Mouse (Mus musculus) heart, embryonic 14.5 days (tissue): ENCODE results near the gene Farp2. TPM values are rescaled to one million over a fixed set of nuclear protein-coding genes. Genes with fewer than 3 reads are reported as not detected.

Source experiments
- ATAC-seq: fragments of 200-750 bp; cut with Nextera tagmentation; 2 replicates; pipeline ENCODE4 v1.8.0; 2017; ENCODE audit warnings: low read depth, moderate TSS enrichment; ENCODE audit not compliant: insufficient number of reproducible peaks, insufficient read depth, low FRiP score
- H3K27ac ChIP-seq, 2 experiments: fragments of 200-500 bp in 1 of 2; fragments of 300-500 bp in 1 of 2; sonication (generic) in 1 of 2; replicated peaks in 1 of 2; 2 replicates each; pipeline ENCODE4 v1.5.1; 2012 to 2014; ENCODE audit warnings: low read depth in 2 of 2, low read length in 2 of 2, control low read depth in 1 of 2, mild to moderate bottlenecking in 1 of 2, mixed read lengths in 1 of 2; ENCODE audit not compliant: control insufficient read depth in 1 of 2, insufficient read depth in 1 of 2
- H3K27me3 ChIP-seq: fragments of 300-500 bp; sonication (generic); 2 replicates; pipeline ENCODE4 v1.6.1; 2014; ENCODE audit warnings: mild to moderate bottlenecking, low read length, control low read depth; ENCODE audit not compliant: control insufficient read depth, insufficient read depth
- H3K36me3 ChIP-seq: fragments of 300-500 bp; sonication (generic); 2 replicates; pipeline ENCODE4 v1.6.1; 2014; ENCODE audit warnings: mild to moderate bottlenecking, control low read depth, low read length, mixed read lengths; ENCODE audit not compliant: control insufficient read depth, insufficient read depth
- H3K4me1 ChIP-seq, 2 experiments: fragments of 200-500 bp in 1 of 2; fragments of 300-500 bp in 1 of 2; sonication (generic) in 1 of 2; 2 replicates each; pipeline ENCODE4 v1.6.1; 2012 to 2014; ENCODE audit warnings: low read length in 2 of 2, control low read depth in 1 of 2, mixed read lengths in 1 of 2; ENCODE audit not compliant: control insufficient read depth in 2 of 2, insufficient read depth in 2 of 2
- H3K4me2 ChIP-seq: fragments of 300-500 bp; sonication (generic); 2 replicates; pipeline ENCODE4 v1.6.1; 2014; ENCODE audit warnings: mild to moderate bottlenecking, low read length
- H3K4me3 ChIP-seq, 2 experiments: fragments of 200-500 bp in 1 of 2; fragments of 300-500 bp in 1 of 2; sonication (generic) in 1 of 2; 2 replicates each; pipeline ENCODE4 v1.5.1; 2012 to 2014; ENCODE audit warnings: low read length in 2 of 2, mild to moderate bottlenecking in 2 of 2, control low read depth in 1 of 2, low read depth in 1 of 2, moderate library complexity in 1 of 2; ENCODE audit not compliant: control insufficient read depth in 1 of 2, insufficient read depth in 1 of 2
- H3K9ac ChIP-seq: fragments of 300-500 bp; sonication (generic); 2 replicates; pipeline ENCODE4 v1.6.1; 2014; ENCODE audit warnings: mild to moderate bottlenecking, low read length
- H3K9me3 ChIP-seq: fragments of 300-500 bp; sonication (generic); 2 replicates; pipeline ENCODE4 v1.6.1; 2016; ENCODE audit warnings: low read length, control low read depth; ENCODE audit not compliant: control insufficient read depth
- WGBS: fragments of 180-500 bp; shearing (Covaris S2); extraction: QIAGEN DNeasy Blood & Tissue Kit; methylation state at CpG from one replicate; pipeline ENCODE4 v1.1.7; 2014; 5-methylcytosine and 5-hydroxymethylcytosine counted together
- polyA plus RNA-seq: library from polyadenylated mRNA; unstranded; fragments of >200 nt; fragmentation: Nextera tagmentation; extraction: Ambion mirVana; gene quantifications from 2 replicates; pipeline ENCODE4 v1.2.1, GENCODE M21; 2014

Gene Farp2
- 4.2 and 5.0 TPM in 2 replicates for polyA plus RNA-seq

DNA sequence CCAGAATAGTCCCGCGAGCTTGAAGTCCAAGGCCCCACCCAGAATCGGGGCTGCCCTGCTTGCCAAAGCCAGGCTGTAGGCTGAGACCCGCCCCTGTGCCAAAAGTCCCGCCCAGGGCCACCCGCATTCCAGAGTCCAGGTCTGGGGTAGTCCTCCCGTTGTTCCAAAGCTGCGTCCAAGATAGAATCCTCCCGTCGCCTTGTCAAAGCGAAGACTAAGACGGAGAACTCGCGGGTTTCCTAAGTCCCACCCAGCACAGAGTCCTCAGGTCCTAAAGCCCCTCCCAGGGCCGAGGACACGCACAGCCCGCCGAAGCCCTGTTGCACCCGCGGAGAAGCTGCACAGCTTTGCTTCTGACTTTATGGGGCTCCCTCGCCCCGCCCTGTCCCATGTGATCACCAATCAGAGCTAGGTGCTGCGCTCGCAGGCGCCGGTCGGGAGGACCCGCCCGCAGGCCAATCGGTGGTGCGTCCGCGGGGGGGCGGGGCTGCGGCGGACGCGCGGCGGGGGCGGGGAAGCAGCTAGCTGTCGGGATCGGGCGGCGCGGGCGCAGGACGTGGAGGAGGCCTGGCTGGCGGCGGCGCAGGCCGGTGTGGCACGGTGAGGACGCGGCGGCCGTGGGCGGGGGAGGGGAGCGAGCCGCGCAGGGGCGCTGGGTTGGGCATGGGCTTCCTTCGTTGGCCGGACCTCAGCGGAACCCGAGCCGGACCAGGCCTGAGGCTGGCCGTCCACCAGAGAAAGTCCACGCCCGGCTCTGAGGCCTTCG lies at the start of gene Farp2:
Gene Farp2, plus strand, starts transcription at position 495 of the 766 bp plus-strand sequence.
- peak within 1 kb of the TSS; percentile 72 to 75 for H3K4me3 ChIP-seq
- peak within 1 kb of the TSS; percentile 88 for H3K9ac ChIP-seq
- no peaks in the 10 kb centered on the region for H3K9me3 ChIP-seq
- H3K4me2 ChIP-seq: peak within 1 kb of the TSS; percentile 89
- ATAC-seq: peak; percentile 97
- peak within 1 kb of the TSS; percentile 55 to 70 for H3K27ac ChIP-seq
- no peaks in the 10 kb centered on the region for H3K27me3 ChIP-seq
- peaks cover 32% of the 10 kb centered on the region for H3K36me3 ChIP-seq
- under 1% methylated on average over 63 of the region's 71 CpGs for WGBS
- H3K4me1 ChIP-seq: peaks cover 7 to 13% of the 10 kb centered on the region in 2 experiments; a peak in 3 of 4 replicates

DNA sequence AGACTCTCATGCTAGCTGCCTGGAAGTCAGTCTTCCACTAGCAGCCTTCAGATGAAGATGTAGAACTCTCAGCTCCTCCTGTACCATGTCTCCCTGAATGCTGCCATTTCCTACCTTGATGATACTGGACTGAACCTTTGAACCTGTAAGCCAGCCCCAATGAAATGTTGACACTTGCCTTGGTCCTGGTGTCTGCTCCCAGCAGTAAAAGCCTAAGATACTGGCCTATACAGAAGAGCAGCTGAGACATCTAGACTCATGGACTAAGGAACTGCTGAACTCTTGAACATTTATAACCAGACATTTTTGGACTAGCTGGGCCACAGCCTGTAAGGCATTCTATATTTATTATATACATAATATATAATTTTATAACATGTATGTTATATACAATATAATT lies 46.8 kb upstream of the Farp2 start:
- H3K9me3 ChIP-seq: no peaks in the 10 kb centered on the region
- no peak for ATAC-seq
- no peaks in the 10 kb centered on the region for H3K4me1 ChIP-seq
- no peaks in the 10 kb centered on the region for H3K36me3 ChIP-seq
- H3K27ac ChIP-seq: no peak overlapping the region
- H3K27me3 ChIP-seq: no peaks in the 10 kb centered on the region
- no peak overlapping the region for H3K4me3 ChIP-seq
- H3K9ac ChIP-seq: no peak overlapping the region
- H3K4me2 ChIP-seq: no peak overlapping the region

DNA sequence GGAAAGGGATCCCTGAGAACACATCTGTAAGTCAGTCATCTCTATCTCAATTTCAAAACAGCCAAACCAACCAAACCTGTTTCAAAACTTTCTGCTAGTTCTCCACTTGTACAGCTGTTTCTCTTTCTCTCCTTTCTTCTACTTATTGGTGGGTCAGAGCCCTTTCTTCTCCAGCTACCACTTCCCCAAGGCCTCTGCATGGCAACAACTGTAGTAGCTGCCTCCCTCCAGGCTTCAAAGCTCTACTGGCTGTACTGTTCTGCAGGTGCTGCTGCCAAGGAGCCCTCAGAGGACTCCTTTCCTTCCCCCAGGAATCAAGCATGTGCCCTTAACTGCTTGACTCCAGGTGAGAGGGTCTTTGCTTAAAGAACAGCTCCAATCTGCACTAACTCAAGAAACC lies 46.1 kb upstream of the Farp2 start:
- H3K4me3 ChIP-seq: no peak overlapping the region
- no peak for ATAC-seq
- no peaks in the 10 kb centered on the region for H3K27me3 ChIP-seq
- H3K36me3 ChIP-seq: no peaks in the 10 kb centered on the region
- H3K4me1 ChIP-seq: no peaks in the 10 kb centered on the region
- no peak overlapping the region for H3K27ac ChIP-seq
- no peak overlapping the region for H3K9ac ChIP-seq
- no peak overlapping the region for H3K4me2 ChIP-seq
- no peaks in the 10 kb centered on the region for H3K9me3 ChIP-seq

DNA sequence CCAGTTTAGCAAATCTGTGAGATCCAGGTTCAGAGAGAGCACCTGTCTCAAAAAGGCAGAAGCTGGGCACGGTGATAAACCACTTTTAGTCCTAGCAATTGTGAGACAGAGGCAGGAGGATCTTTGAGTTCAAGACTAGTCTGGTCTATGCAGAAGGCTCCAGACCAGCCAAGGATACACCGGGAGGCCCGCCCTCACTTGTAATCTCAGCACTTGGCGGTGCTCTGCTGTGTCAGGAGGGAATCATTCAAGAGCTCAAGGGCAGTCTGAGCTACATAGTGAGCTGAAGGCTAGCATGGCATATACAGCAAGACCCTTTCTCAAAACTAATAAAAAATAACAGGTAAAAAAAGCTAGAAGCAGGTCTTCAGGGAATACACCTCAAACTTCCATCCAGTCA lies 43.3 kb upstream of the Farp2 start:
- Histone ChIP-seq H3K27me3 (no peaks in the 10 kb centered on the region), H3K4me3 (no peak overlapping the region), H3K4me1 (no peaks in the 10 kb centered on the region), H3K9me3 (no peaks in the 10 kb centered on the region), H3K27ac (no peak overlapping the region), H3K36me3 (no peaks in the 10 kb centered on the region), H3K9ac (no peak overlapping the region), H3K4me2 (no peak overlapping the region)
- WGBS: 65% methylated on average over 4 of the region's 4 CpGs
- ATAC-seq: no peak

DNA sequence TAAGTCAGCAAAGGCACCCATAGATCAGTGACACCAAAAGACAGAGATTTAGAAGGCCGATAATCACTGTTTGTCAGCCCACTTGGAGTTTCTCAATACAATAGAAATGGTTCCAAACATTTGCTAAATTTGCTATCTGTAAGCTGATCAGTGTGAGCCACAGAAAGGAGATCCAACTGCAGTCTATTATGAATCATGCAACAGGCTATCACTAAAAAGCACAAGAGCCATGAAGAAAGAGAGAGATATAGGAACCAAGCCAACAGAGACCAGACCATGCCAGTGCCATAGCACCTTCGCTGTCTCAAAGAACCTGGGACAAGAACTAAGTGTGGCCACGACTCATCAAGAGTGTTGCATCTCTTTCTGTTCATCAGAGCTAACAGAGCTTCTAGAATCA lies 36.2 kb upstream of the Farp2 start:
- WGBS: 95% methylated on average over 3 of the region's 3 CpGs
- ATAC-seq: no peak
- no peak overlapping the region for H3K4me2 ChIP-seq

DNA sequence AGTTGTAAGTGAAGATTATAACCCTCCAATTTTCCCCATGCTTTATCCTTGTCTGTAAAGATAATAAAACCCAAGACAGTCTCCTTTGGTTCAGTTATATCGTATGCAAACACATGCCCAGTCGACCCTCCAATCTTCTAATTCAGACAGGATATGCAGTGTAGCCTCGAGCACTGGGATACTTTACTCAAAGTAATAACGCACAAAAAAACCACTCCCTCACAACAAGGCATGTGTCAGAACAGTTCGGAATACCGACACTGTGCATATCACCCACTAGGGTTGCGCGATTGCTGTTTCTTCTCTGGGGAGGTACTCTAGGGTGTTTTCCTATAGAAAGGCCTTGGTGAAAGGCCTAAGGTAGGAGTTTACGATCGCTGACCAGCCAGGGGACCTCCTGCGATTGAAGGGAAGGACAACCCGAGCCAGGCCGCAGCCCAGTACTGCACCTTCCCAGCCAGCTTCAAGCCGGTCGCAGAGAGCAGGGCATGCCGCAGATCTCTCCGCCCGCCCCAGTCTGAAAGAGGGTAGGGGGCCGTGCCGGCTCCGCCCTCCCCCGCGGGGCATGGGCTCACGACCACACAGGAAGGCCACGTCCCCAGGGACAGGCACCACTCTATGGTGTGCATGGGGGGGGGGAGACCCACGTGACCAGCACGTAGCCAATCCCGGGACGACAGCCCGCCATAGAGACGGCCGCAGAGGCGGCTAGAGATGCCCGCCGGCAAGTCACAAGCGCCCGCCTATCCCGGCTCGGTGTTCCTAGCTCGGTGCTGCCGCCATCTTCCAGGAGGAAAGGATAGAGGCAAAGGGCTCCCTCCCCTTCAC lies 33.9 kb upstream of the Farp2 start:
- Histone ChIP-seq H3K9me3 (no peaks in the 10 kb centered on the region), H3K27ac (peak overlapping the region; percentile 94 to 98), H3K9ac (peak overlapping the region; percentile 73), H3K4me1 (peaks cover 0 to 22% of the 10 kb centered on the region in 2 experiments; a peak in 2 of 4 replicates), H3K36me3 (0 out of 2 replicates have a peak, but pooled peaks cover 4% of the 10 kb centered on the region), H3K27me3 (no peaks in the 10 kb centered on the region), H3K4me2 (peak overlapping the region; percentile 65), H3K4me3 (peak overlapping the region; percentile 69 to 82)
- ATAC-seq: peak; percentile 99
- WGBS: under 1% methylated on average over 40 of the region's 41 CpGs

More for the DNA sequence above, 36.2 kb upstream of the Farp2 start:
- no peak overlapping the region for H3K4me3 ChIP-seq
- no peaks in the 10 kb centered on the region for H3K27me3 ChIP-seq
- no peak overlapping the region for H3K9ac ChIP-seq
- no peaks in the 10 kb centered on the region for H3K9me3 ChIP-seq
- H3K4me1 ChIP-seq: peaks cover 0 to 11% of the 10 kb centered on the region in 2 experiments; a peak in 2 of 4 replicates
- no peaks in the 10 kb centered on the region for H3K36me3 ChIP-seq
- H3K27ac ChIP-seq: no peak overlapping the region

DNA sequence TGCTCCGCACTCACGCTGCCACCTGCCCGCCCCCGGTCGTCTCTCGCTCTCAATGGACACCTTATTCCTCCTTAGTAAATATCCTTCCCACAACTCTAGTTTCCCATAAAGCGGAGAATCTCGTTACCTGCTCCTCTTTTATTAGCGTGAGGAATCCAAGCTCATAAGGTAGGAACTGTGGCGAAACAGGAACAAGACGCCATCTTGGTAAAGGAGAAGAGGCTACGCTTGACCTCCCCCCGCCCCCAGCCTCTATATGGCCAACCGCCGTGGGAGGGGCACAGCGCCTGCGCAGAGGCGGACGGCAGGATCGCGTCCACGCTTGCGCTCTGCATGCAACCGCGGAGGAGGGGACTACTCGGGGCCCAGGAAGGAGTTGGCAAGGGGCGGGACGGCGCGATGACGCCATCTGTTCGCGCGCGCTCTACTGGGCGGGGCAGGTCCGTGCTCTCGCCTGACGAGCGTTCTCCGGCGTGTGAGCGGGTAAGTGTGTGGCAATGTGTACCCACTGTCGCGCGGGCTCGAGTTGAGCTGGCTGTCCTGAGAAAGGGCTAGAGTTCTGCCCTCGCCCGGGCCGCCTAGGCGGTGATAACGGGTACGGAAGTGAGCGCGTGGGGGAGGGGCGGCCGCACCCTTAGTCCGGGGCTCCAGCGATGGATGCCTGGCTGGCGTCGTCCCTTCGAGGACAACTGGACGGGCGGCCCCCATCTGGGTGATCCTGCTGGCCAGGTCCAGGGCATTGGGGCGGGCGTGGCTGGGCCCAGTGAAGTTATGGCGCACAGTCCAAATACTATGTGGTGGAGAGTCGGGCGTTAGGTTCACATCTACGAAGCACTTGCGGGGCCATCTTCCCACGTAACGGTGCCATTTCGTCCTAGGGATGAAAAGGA lies 33.0 kb upstream of the Farp2 start, which contains the start of gene Hdlbp:
Gene Hdlbp, minus strand, starts transcription at position 230 of the 890 bp plus-strand sequence.
- Histone ChIP-seq H3K27me3 (no peaks in the 10 kb centered on the region), H3K4me1 (peaks cover 0 to 22% of the 10 kb centered on the region in 2 experiments; a peak in 2 of 4 replicates), H3K4me3 (peak within 1 kb of the TSS; percentile 69 to 82), H3K36me3 (0 out of 2 replicates have a peak, but pooled peaks cover 4% of the 10 kb centered on the region), H3K9ac (peak within 1 kb of the TSS; percentile 90), H3K9me3 (no peaks in the 10 kb centered on the region), H3K27ac (peak within 1 kb of the TSS; percentile 94 to 98), H3K4me2 (peak within 1 kb of the TSS; percentile 76)
- peak; percentile 93 for ATAC-seq
- under 1% methylated on average over 74 of the region's 74 CpGs for WGBS
